22 mouse cellular contexts compared by ENCODE assay signal in genomic region chr1:58967534-58967933, GRCm38 (mm10).
"Had no signal": no experiment of that assay in that cellular context is flagged by ENCODE, and none has a peak within 500 bp of the region (broad histone marks: within the 10 kb centered on the region; RNA-seq: fewer than 3 reads in every experiment).

No protein-coding gene starts in this region.

- H3K4me2 ChIP-seq: intestine, embryonic 15.5 days; kidney, embryonic 15.5 days; limb, embryonic 12.5 days; limb, embryonic 15.5 days; lung, embryonic 14.5 days; midbrain, embryonic 12.5 days had no signal

- H3K9ac ChIP-seq: intestine, embryonic 15.5 days; kidney, embryonic 15.5 days; limb, embryonic 12.5 days; limb, embryonic 15.5 days; lung, embryonic 14.5 days; midbrain, embryonic 12.5 days had no signal

- H3K27ac ChIP-seq: intestine, embryonic 15.5 days; kidney, embryonic 15.5 days; left cerebral cortex, adult 2 months; limb, embryonic 12.5 days; limb, embryonic 15.5 days; macrophage; midbrain, embryonic 12.5 days; stomach, postnatal 0 days had no signal

- H3K4me3 ChIP-seq: intestine, embryonic 15.5 days; kidney, embryonic 15.5 days; left cerebral cortex, adult 2 months; limb, embryonic 12.5 days; limb, embryonic 15.5 days; midbrain, embryonic 12.5 days had no signal

- H3K36me3 ChIP-seq: intestine, embryonic 15.5 days; kidney, embryonic 15.5 days; limb, embryonic 12.5 days; limb, embryonic 15.5 days; midbrain, embryonic 12.5 days had no signal

- H3K9me3 ChIP-seq: intestine, embryonic 15.5 days; kidney, embryonic 15.5 days; limb, embryonic 12.5 days; limb, embryonic 15.5 days; midbrain, embryonic 12.5 days had no signal

- ATAC-seq: intestine, embryonic 15.5 days; lung, postnatal 0 days had no signal

- DNase-seq: kidney, adult 11 months; kidney, adult 8-10 months; kidney, postnatal 10 days; kidney, postnatal 36 days; layer of hippocampus, postnatal 36 days; left cerebral cortex, postnatal 4 days; lung, embryonic 14.5 days; right cerebral cortex, adult 18-20 months; right cerebral cortex, postnatal 14 days; right cerebral cortex, postnatal 4 days; thymus, adult 2 months; thymus, postnatal 14 days; thymus, postnatal 4 days had no signal

- H3K27me3 ChIP-seq: intestine, embryonic 15.5 days; kidney, embryonic 15.5 days; limb, embryonic 12.5 days; limb, embryonic 15.5 days; midbrain, embryonic 12.5 days had no signal
